Mouse (Mus musculus) right cerebral cortex, adult 18-20 months (tissue): ENCODE measurements at regions not wholly inside any gene's neighbourhood (a gene's known extent, or its start where the extent isn't known, plus 50 kb on each side); places are given as distances from the start of the nearest gene placed in this dataset.

Source experiments
- DNase-seq: peaks from one replicate; pipeline ENCODE4 v3.0.0; 2022; ENCODE audit warnings: mixed read lengths

GRCm38 (mm10) chr2:55817273-55817672, 381.5 kb downstream of the Kcnj3 start:
- DNase-seq = no peak

- peak; percentile 60 for DNase-seq
Measured at GRCm38 (mm10) chr2:55818220-55818619, 382.4 kb downstream of the Kcnj3 start.

- no peak for DNase-seq
Measured at GRCm38 (mm10) chr2:55822726-55823125, 387.0 kb downstream of the Kcnj3 start.

- DNase-seq = peak; percentile 51
Measured at GRCm38 (mm10) chr2:55841521-55841920, 405.8 kb downstream of the Kcnj3 start.

GRCm38 (mm10) chr2:55846832-55847382, 411.1 kb downstream of the Kcnj3 start:
- no peak for DNase-seq

- peak; percentile 37 for DNase-seq
Measured at GRCm38 (mm10) chr2:55862479-55862878, 426.7 kb downstream of the Kcnj3 start.

- no peak for DNase-seq
Measured at GRCm38 (mm10) chr2:55889976-55890375, 454.2 kb downstream of the Kcnj3 start.

- no peak for DNase-seq
Measured at GRCm38 (mm10) chr2:55892821-55893535, 457.2 kb downstream of the Kcnj3 start.

GRCm38 (mm10) chr2:55920294-55920693, 484.5 kb downstream of the Kcnj3 start:
- no peak for DNase-seq
